In genomic region chr4:152143632-152144031, GRCm38 (mm10) we compare ENCODE assay signal across 23 mouse cellular contexts. TPM values are rescaled to one million over a fixed set of nuclear protein-coding genes. Genes with fewer than 3 reads are reported as not detected.
DNase-seq lines count a peak whose midpoint lies in the region; ATAC-seq and TF ChIP-seq lines count a peak whose summit lies in the region.
"Had no signal": no experiment of that assay in that cellular context is flagged by ENCODE, and none has a peak within 500 bp of the region (broad histone marks: within the 10 kb centered on the region; RNA-seq: fewer than 3 reads in every experiment).

No protein-coding gene starts in this region.

- H3K9ac ChIP-seq in liver, embryonic 14.5 days (replicated peaks) = no peak overlapping the region
- H3K9ac ChIP-seq: embryonic facial prominence, embryonic 15.5 days; limb, embryonic 13.5 days; liver, embryonic 15.5 days; midbrain, embryonic 12.5 days had no signal

- no peak for TF ChIP-seq EP300 in liver, embryonic 14.5 days (IDR thresholded peaks at IDR 0.05; ENCODE audit: low read depth)

- peaks cover 1 to 3% of the 10 kb centered on the region in 2 experiments; a peak in 3 of 4 replicates for H3K4me1 ChIP-seq in liver, embryonic 14.5 days (replicated peaks; ENCODE audit: control insufficient read depth in 2 of 2, insufficient read depth in 2 of 2, low read length in 1 of 2)
- H3K4me1 ChIP-seq in E14TG2a.4 (replicated peaks; ENCODE audit: low read depth, low read length) = peaks cover 17% of the 10 kb centered on the region
- peaks cover 2% of the 10 kb centered on the region for H3K4me1 ChIP-seq in bone marrow, adult 2 months (ENCODE audit: control insufficient read depth, insufficient read depth, low read length)

- 45% methylated on average over 1 of the region's 1 CpGs for WGBS in liver, embryonic 14.5 days (ENCODE audit: insufficient replicate concordance)
- 60% methylated on average over 1 of the region's 1 CpGs for WGBS in bone marrow, adult 2 months

- no peaks in the 10 kb centered on the region for H3K9me3 ChIP-seq in liver, embryonic 14.5 days (ENCODE audit: control insufficient read depth, low read length)
- no peaks in the 10 kb centered on the region for H3K9me3 ChIP-seq in E14TG2a.4 (ENCODE audit: low read length)
- H3K9me3 ChIP-seq: embryonic facial prominence, embryonic 15.5 days; hindbrain, embryonic 10.5 days; limb, embryonic 13.5 days; liver, embryonic 15.5 days; midbrain, embryonic 12.5 days had no signal

- H3K4me3 ChIP-seq in liver, embryonic 14.5 days (ENCODE audit: insufficient read depth in 1 of 2, low read depth in 2 of 2, low read length in 2 of 2) = no peak overlapping the region
- no peak overlapping the region for H3K4me3 ChIP-seq in E14TG2a.4 (replicated peaks; ENCODE audit: low read length)
- no peak overlapping the region for H3K4me3 ChIP-seq in bone marrow, adult 2 months (replicated peaks; ENCODE audit: control insufficient read depth, low read depth, low read length)
- H3K4me3 ChIP-seq: embryonic facial prominence, embryonic 15.5 days; hindbrain, embryonic 10.5 days; limb, embryonic 13.5 days; liver, embryonic 15.5 days; midbrain, embryonic 12.5 days had no signal

- no peak for ATAC-seq in liver, embryonic 14.5 days (ENCODE audit: insufficient read depth)
- ATAC-seq: forebrain, embryonic 14.5 days; Patski had no signal

- TF ChIP-seq POLR2A in bone marrow, adult 2 months (IDR thresholded peaks at IDR 0.05; ENCODE audit: borderline replicate concordance, control insufficient read depth, low read depth, low read length) = no peak

- H3K27ac ChIP-seq in liver, embryonic 14.5 days = no peak overlapping the region
- no peak overlapping the region for H3K27ac ChIP-seq in bone marrow, adult 2 months (ENCODE audit: control insufficient read depth, insufficient read depth, low read depth, low read length, poor library complexity)
- H3K27ac ChIP-seq: embryonic facial prominence, embryonic 15.5 days; hindbrain, embryonic 10.5 days; limb, embryonic 13.5 days; liver, embryonic 15.5 days; midbrain, embryonic 12.5 days had no signal

- peak; percentile 44 for TF ChIP-seq CTCF in liver, embryonic 14.5 days (IDR thresholded peaks at IDR 0.05; ENCODE audit: low read depth)
- peak; percentile 61 for TF ChIP-seq CTCF in E14TG2a.4 (conservative IDR thresholded peaks at IDR 0.05; ENCODE audit: low read length)
- 0 out of 2 replicates have a peak, but pooled peaks have one; percentile 24 for TF ChIP-seq CTCF in bone marrow, adult 2 months (IDR thresholded peaks at IDR 0.05; ENCODE audit: control insufficient read depth, insufficient read depth, low read length)

- no peaks in the 10 kb centered on the region for H3K36me3 ChIP-seq in liver, embryonic 14.5 days (replicated peaks; ENCODE audit: control insufficient read depth, insufficient read depth, low read depth)
- H3K36me3 ChIP-seq in E14TG2a.4 (ENCODE audit: insufficient read depth, low read length) = no peaks in the 10 kb centered on the region
- H3K36me3 ChIP-seq: embryonic facial prominence, embryonic 15.5 days; hindbrain, embryonic 10.5 days; limb, embryonic 13.5 days; liver, embryonic 15.5 days; midbrain, embryonic 12.5 days had no signal

- H3K4me2 ChIP-seq in liver, embryonic 14.5 days (ENCODE audit: low read depth) = no peak overlapping the region
- H3K4me2 ChIP-seq: embryonic facial prominence, embryonic 15.5 days; heart, embryonic 11.5 days; limb, embryonic 13.5 days; liver, embryonic 15.5 days; midbrain, embryonic 12.5 days had no signal

- DNase-seq in liver, embryonic 14.5 days (ENCODE audit: low read depth in 3 of 3, low spot score in 3 of 3) = no peak
- DNase-seq in liver (no peak), 416B (ENCODE audit: low read depth) (peak; percentile 20)
- no peak for DNase-seq in thymus, postnatal 14 days
- DNase-seq in frontal cortex, postnatal 14 days (ENCODE audit: low spot score in 2 of 2) = no peak
- DNase-seq: adrenal gland, postnatal 14 days; cerebellum, adult 9-10 months; kidney, adult 18-20 months; kidney, postnatal 10 days; lung, postnatal 14 days; thymus, postnatal 25 days had no signal

- no peaks in the 10 kb centered on the region for H3K27me3 ChIP-seq in liver, embryonic 14.5 days (ENCODE audit: control insufficient read depth, insufficient read depth, low read length)
- H3K27me3 ChIP-seq in E14TG2a.4 (ENCODE audit: insufficient read depth, low read length) = peaks cover 40% of the 10 kb centered on the region
- H3K27me3 ChIP-seq: Patski had no signal

RNA-seq across cellular contexts. Expression of gene Espn, which starts 8.5 kb away (rescaled TPM):
- 1.2 and 1.5 TPM in 2 replicates for polyA plus RNA-seq in liver, embryonic 14.5 days (2012; rRNA removed)
- polyA plus RNA-seq in liver, embryonic 14.5 days (2014; fragmentation: Nextera tagmentation; extraction: Ambion mirVana) = 1.2 and 1.9 TPM in 2 replicates
- polyA plus RNA-seq in bone marrow, adult 2 months (2011; ENCODE audit: insufficient read depth, insufficient read length, low replicate concordance, missing spikeins) = 0.61 TPM in 1 of 2 replicates, not detected in the other
- polyA plus RNA-seq: forebrain, embryonic 14.5 days had no signal

RNA-seq across cellular contexts. Expression of gene Hes2, which starts 15.0 kb away (rescaled TPM):
- 0.01 and 0.02 TPM in 2 replicates for polyA plus RNA-seq in liver, embryonic 14.5 days (2012; rRNA removed)
- 0.05 TPM in 1 of 2 replicates, not detected in the other for polyA plus RNA-seq in liver, embryonic 14.5 days (2014; fragmentation: Nextera tagmentation; extraction: Ambion mirVana)
- polyA plus RNA-seq in bone marrow, adult 2 months (2011; ENCODE audit: insufficient read depth, insufficient read length, low replicate concordance, missing spikeins) = not detected in 2 replicates
- polyA plus RNA-seq: forebrain, embryonic 14.5 days; frontal cortex, adult 2 months; heart, postnatal 0 days; limb, embryonic 13.5 days; liver, embryonic 15.5 days; Patski had no signal

RNA-seq across cellular contexts. Expression of gene Tnfrsf25, which starts 27.9 kb away (rescaled TPM):
- 0.68 and 0.93 TPM in 2 replicates for polyA plus RNA-seq in liver, embryonic 14.5 days (2012; rRNA removed)
- polyA plus RNA-seq in liver, embryonic 14.5 days (2014; fragmentation: Nextera tagmentation; extraction: Ambion mirVana) = 0.15 and 0.16 TPM in 2 replicates
- polyA plus RNA-seq in bone marrow, adult 2 months (2011; ENCODE audit: insufficient read depth, insufficient read length, low replicate concordance, missing spikeins) = 2.6 and 3.3 TPM in 2 replicates

RNA-seq across cellular contexts. Expression of gene Acot7, which starts 34.3 kb away (rescaled TPM):
- polyA plus RNA-seq in liver, embryonic 14.5 days (2012; rRNA removed) = 10.8 and 12.5 TPM in 2 replicates
- polyA plus RNA-seq in liver, embryonic 14.5 days (2014; fragmentation: Nextera tagmentation; extraction: Ambion mirVana) = 12.2 and 13.0 TPM in 2 replicates
- 12.4 and 32.0 TPM in 2 replicates for polyA plus RNA-seq in bone marrow, adult 2 months (2011; ENCODE audit: insufficient read depth, insufficient read length, low replicate concordance, missing spikeins)
